Mouse (Mus musculus) bone marrow macrophage, adult 2 months (primary cell): ENCODE results near the gene Cacna1a.

Experiments used
- CTCF ChIP-seq: IDR thresholded peaks from 2 replicates; pipeline ENCODE4 v1.5.1; 2012; ENCODE audit warnings: low read depth, mild to moderate bottlenecking, low read length, moderate library complexity
- POLR2A ChIP-seq: IDR thresholded peaks from 2 replicates; pipeline ENCODE4 v1.6.1; 2012; ENCODE audit warnings: mild to moderate bottlenecking, low read depth, low read length, borderline replicate concordance

DNA sequence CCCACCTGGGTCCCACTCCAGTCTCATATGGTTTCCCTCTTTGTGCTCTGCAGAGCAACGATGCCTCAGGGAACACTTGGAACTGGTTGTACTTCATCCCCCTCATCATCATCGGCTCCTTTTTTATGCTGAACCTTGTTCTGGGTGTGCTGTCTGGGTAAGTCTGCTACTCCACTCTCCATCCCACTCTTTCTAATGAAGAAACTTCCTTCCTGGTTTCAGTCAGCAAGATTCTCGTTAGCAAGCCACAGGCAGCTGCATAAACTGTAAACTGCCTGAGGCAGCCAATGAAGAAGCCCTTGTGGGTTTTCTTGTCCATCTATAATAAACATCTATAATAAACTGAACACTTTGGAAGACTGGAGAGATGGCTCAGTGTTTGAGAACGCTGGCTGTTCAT is 145.1 kb downstream of the Cacna1a start:
- TF ChIP-seq CTCF (no peak), POLR2A (no peak)
